Mouse (Mus musculus) kidney, adult 2 months (tissue): ENCODE measurements at regions not wholly inside any gene's neighbourhood (a gene's known extent, or its start where the extent isn't known, plus 50 kb on each side); places are given as distances from the start of the nearest gene placed in this dataset.

Source experiments
- CTCF ChIP-seq: fragments of 200-500 bp; conservative IDR thresholded peaks from 2 replicates; pipeline ENCODE4 v1.5.1; 2011; ENCODE audit warnings: low read depth, mild to moderate bottlenecking, control low read depth, low read length, moderate library complexity, mixed read lengths; ENCODE audit not compliant: insufficient read depth, insufficient read length
- POLR2A ChIP-seq: fragments of 200-500 bp; IDR thresholded peaks from one replicate; pipeline ENCODE4 v1.6.1; 2011; ENCODE audit warnings: low read depth, low read length, control low read depth

DNA sequence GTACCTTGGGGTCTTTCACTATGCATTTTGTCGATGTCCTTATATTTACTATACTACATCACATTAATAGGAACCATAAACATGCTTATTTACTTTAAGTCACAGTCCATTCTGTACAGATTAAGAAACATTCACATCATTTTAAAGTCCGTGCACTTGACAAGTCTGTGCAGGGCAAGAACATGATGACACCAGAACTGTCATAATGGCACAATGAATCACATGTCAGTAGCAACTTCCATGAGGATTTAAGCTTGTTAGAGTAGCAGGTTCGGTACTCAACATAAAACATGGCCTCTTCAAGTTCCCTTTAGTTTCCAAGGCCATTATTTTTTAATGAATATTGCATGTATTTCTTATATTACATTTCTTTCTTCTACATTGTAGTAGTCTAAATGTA is 67.6 kb downstream of the Arrdc3 start:
- TF ChIP-seq POLR2A (no peak), CTCF (no peak)
